Mouse (Mus musculus) ES-E14 (cell line): ENCODE data around the gene Znhit1. TPM values are rescaled to one million over a fixed set of nuclear protein-coding genes. Genes with fewer than 3 reads are reported as not detected.
A peak's percentile ranks its signal among the peaks of the same experiment; 100 is the strongest.

ENCODE experiments used
- DNase-seq: peaks from one replicate; pipeline ENCODE4 v3.0.0-alpha.2; 2013; ENCODE audit warnings: low read depth, low spot score
- H3K27ac ChIP-seq: 2 replicates; pipeline ENCODE4 v1.5.1; 2012; ENCODE audit warnings: low read depth, mild to moderate bottlenecking, low read length, moderate library complexity, mixed read lengths; ENCODE audit not compliant: poor library complexity, insufficient read depth, severe bottlenecking
- H3K36me3 ChIP-seq: 2 replicates; pipeline ENCODE4 v1.6.1; 2012; ENCODE audit warnings: mild to moderate bottlenecking, low read length, moderate library complexity, mixed read lengths; ENCODE audit not compliant: control insufficient read depth, poor library complexity, insufficient read depth, severe bottlenecking
- H3K4me1 ChIP-seq, 2 experiments: fragments of 150-350 bp in 1 of 2; sonication (generic) in 1 of 2; 2 replicates each; pipeline ENCODE4 v1.6.1; 2012; ENCODE audit warnings: low read length in 2 of 2, mild to moderate bottlenecking in 1 of 2, mixed read lengths in 1 of 2; ENCODE audit not compliant: control insufficient read depth in 2 of 2, insufficient read depth in 2 of 2, poor library complexity in 1 of 2
- H3K4me3 ChIP-seq, 2 experiments: fragments of 150-350 bp in 1 of 2; sonication (generic) in 1 of 2; 2 replicates each; pipeline ENCODE4 v1.5.1; 2012; ENCODE audit warnings: low read length in 2 of 2, low read depth in 1 of 2, mild to moderate bottlenecking in 1 of 2, mixed read lengths in 1 of 2; ENCODE audit not compliant: insufficient read depth in 1 of 2, poor library complexity in 1 of 2, severe bottlenecking in 1 of 2
- H3K9ac ChIP-seq: 2 replicates; pipeline ENCODE4 v1.6.1; 2012; ENCODE audit warnings: low read depth, mild to moderate bottlenecking, low read length, mixed read lengths; ENCODE audit not compliant: poor library complexity, insufficient read depth, severe bottlenecking
- H3K9me3 ChIP-seq: fragments of 150-350 bp; sonication (generic); 2 replicates; pipeline ENCODE4 v1.6.1; 2012; ENCODE audit warnings: low read depth, mild to moderate bottlenecking, low read length; ENCODE audit not compliant: control insufficient read depth, insufficient read depth
- CHD2 ChIP-seq: IDR thresholded peaks from 2 replicates; pipeline ENCODE4 v1.6.1; 2014; ENCODE audit warnings: mild to moderate bottlenecking, low read depth, low read length, inconsistent platforms
- HCFC1 ChIP-seq: IDR thresholded peaks from 2 replicates; pipeline ENCODE4 v1.6.1; 2012; ENCODE audit warnings: low read length, inconsistent platforms, borderline replicate concordance; ENCODE audit not compliant: insufficient read depth
- MAFK ChIP-seq: IDR thresholded peaks from 2 replicates; pipeline ENCODE4 v1.6.1; 2014; ENCODE audit warnings: mild to moderate bottlenecking, low read depth, low read length, inconsistent platforms; ENCODE audit not compliant: insufficient read depth
- ZC3H11A ChIP-seq: IDR thresholded peaks from 2 replicates; pipeline ENCODE4 v1.6.1; 2012; ENCODE audit warnings: low read depth, mild to moderate bottlenecking, inconsistent platforms, low read length, borderline replicate concordance
- ZNF384 ChIP-seq: IDR thresholded peaks from 2 replicates; pipeline ENCODE4 v1.6.1; 2012; ENCODE audit warnings: low read depth, low read length, inconsistent platforms
- in situ Hi-C, 2 experiments: fragments of 600-800 bp; cut with MboI; formaldehyde crosslinking; loops; one replicate each; pipeline ENCODE4 v1.15.1; 2025; ENCODE audit warnings: low sequenced_read_pairs in 2 of 2, inconsistent platforms in 1 of 2; ENCODE audit not compliant: unreplicated experiment in 2 of 2
- total RNA-seq: library from RNA; depleted of rRNA; stranded (reverse); fragments of 300-350 nt; gene quantifications from 2 replicates; pipeline ENCODE4 v1.2.3, GENCODE M21; 2012

The Znhit1 gene
- total RNA-seq, 1 experiment: 46.0 TPM

DNA sequence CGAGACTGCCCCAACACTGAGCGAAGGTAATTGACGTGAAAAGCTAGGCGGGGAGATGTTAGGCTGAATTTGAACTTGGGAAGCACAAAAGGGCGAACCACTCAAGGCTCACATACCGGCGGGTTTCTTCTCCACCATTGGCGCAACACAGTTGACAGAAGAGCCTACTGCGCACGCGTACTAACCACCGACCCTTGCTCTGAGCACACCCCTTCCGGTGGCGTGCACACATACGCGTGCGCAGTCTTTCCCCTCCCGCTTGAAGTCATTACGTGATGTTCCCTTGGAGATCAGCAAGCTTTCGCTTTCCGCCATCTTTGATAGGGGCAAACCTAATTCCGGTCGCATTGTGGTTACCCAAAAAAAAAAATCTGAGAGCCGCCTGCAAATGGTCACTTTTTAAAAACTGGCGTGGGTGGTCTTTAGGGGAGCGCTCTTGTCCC is 1.1 kb downstream of the Znhit1 start, which contains the start of gene Plod3:
TSS of gene Plod3 (plus strand) at position 325 of the 443 bp plus-strand sequence.
- H3K9me3 ChIP-seq: no peaks in the 10 kb centered on the region
- H3K9ac ChIP-seq: peak within 1 kb of the TSS; percentile 87
- H3K36me3 ChIP-seq: peaks cover 28% of the 10 kb centered on the region
- H3K27ac ChIP-seq: peak within 1 kb of the TSS; percentile 71
- H3K4me3 ChIP-seq: peak within 1 kb of the TSS; percentile 76 to 89
- TF ChIP-seq CHD2: no peak
- TF ChIP-seq MAFK: no peak
- peak; percentile 86 for TF ChIP-seq ZNF384
- peak; percentile 86 for TF ChIP-seq HCFC1
- no peak for TF ChIP-seq ZC3H11A
- in situ Hi-C loops: no loop called here
- 0 out of 4 replicates have a peak, but pooled peaks cover 0 to 9% of the 10 kb centered on the region in 2 experiments for H3K4me1 ChIP-seq
- DNase-seq: peak; percentile 98

GRCm38 (mm10) chr5:136984828-136985227 is 3.0 kb downstream of the Znhit1 start:
- in situ Hi-C loops: no loop called here
- no peak for DNase-seq
- Histone ChIP-seq H3K9ac (no peak overlapping the region), H3K36me3 (peaks cover 9% of the 10 kb centered on the region), H3K9me3 (no peaks in the 10 kb centered on the region), H3K4me1 (0 out of 4 replicates have a peak, but pooled peaks cover 0 to 9% of the 10 kb centered on the region in 2 experiments), H3K4me3 (no peak overlapping the region), H3K27ac (no peak overlapping the region)
- TF ChIP-seq MAFK (no peak), HCFC1 (no peak), ZNF384 (no peak), CHD2 (no peak), ZC3H11A (no peak)

DNA sequence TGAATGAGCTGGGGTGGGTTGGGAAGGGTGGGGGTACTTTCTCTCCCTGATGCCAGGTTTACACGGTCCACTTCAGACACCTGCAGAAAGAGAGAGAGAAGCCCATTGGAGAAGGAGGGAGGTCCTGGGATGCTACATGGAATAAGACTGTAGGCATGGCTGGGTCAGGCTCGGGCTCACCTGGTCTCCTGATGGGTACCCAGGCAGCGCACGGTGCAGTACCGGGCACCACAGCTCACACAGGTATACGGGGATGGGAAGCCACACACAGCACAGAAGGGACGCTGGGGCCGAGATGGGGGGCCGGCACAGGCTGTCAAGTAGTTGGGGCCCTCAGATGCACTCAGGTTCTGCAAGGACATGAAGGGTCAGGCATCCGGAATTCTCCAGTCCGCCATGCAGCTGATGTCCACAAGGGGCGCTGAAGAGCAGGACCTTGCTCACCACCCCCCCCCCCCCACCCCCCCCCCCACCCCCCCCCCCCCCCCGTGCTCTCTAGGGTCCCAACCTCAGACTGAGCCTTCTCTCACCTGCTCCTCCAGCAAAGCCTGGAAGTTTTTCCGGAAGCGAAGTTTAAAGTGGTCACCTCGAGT is 5.4 kb downstream of the Znhit1 start:
- 0 out of 4 replicates have a peak, but pooled peaks cover 0 to 2% of the 10 kb centered on the region in 2 experiments for H3K4me1 ChIP-seq

DNA sequence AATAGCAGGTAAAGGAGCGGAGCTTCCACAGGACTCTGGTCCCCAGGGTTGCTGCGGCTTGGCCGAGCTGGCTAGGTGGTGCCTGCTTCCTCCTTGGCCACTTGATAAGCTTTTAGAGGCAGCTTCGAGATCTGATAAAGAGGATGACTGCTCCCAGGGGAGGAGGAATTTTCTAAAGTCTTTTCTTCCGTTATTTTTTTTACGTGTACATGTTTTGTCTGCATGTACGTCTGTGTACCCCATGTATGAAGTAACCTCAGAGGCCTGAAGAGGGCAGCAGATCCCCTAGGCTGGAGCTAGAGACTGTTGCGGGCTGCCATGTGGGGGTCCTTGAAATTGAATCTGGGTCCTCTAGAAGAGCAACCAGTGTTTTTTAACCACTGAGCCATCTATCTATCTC is 6.8 kb downstream of the Znhit1 start:
- no peaks in the 10 kb centered on the region for H3K9me3 ChIP-seq
- DNase-seq: no peak
- no peak overlapping the region for H3K27ac ChIP-seq
- H3K9ac ChIP-seq: no peak overlapping the region
- in situ Hi-C loops: no loop called here
- 0 out of 2 replicates have a peak, but pooled peaks have one; percentile 14 for TF ChIP-seq ZC3H11A
- no peak for TF ChIP-seq CHD2
- peaks cover 3% of the 10 kb centered on the region for H3K36me3 ChIP-seq
- 0 out of 4 replicates have a peak, but pooled peaks cover 0 to 2% of the 10 kb centered on the region in 2 experiments for H3K4me1 ChIP-seq
- H3K4me3 ChIP-seq: no peak overlapping the region

More for the DNA sequence above, 5.4 kb downstream of the Znhit1 start:
- in situ Hi-C loops: no loop called here
- no peak overlapping the region for H3K4me3 ChIP-seq
- peaks cover 3% of the 10 kb centered on the region for H3K36me3 ChIP-seq
- no peak overlapping the region for H3K9ac ChIP-seq
- DNase-seq: peak; percentile 39
- no peak for TF ChIP-seq ZNF384
- no peak for TF ChIP-seq HCFC1
- no peak for TF ChIP-seq ZC3H11A
- TF ChIP-seq MAFK: no peak
- TF ChIP-seq CHD2: no peak
- H3K9me3 ChIP-seq: no peaks in the 10 kb centered on the region
- no peak overlapping the region for H3K27ac ChIP-seq
